Mouse (Mus musculus) lung, postnatal 0 days (tissue): ENCODE results near the gene Rab4b.

ENCODE experiments used
- CTCF ChIP-seq: IDR thresholded peaks from 2 replicates; pipeline ENCODE4 v1.5.1; 2016; ENCODE audit warnings: antibody characterized with exemption, mild to moderate bottlenecking
- EP300 ChIP-seq: IDR thresholded peaks from 2 replicates; pipeline ENCODE4 v1.6.1; 2016; ENCODE audit warnings: antibody characterized with exemption, mild to moderate bottlenecking, control low read depth

- TF ChIP-seq CTCF (no peak), EP300 (no peak)
These were observed 3.8 kb downstream of the Rab4b start for GRCm38 (mm10) chr7:27174896-27175295.
